ENCODE assay signal across 10 mouse cellular contexts in genomic region chr8:115402471-115403197, GRCm38 (mm10).
A peak's percentile ranks its signal among the peaks of the same experiment; 100 is the strongest.
DNase-seq lines count a peak whose midpoint lies in the region; ATAC-seq lines count a peak whose summit lies in the region.
"Had no signal": no experiment of that assay in that cellular context is flagged by ENCODE, and none has a peak within 500 bp of the region (broad histone marks: within the 10 kb centered on the region; RNA-seq: fewer than 3 reads in every experiment).

No protein-coding gene starts in this region.

- H3K4me1 ChIP-seq in heart, embryonic 12.5 days (replicated peaks): no peaks in the 10 kb centered on the region

- H3K4me2 ChIP-seq in heart, embryonic 12.5 days: no peak overlapping the region
- H3K4me2 ChIP-seq: limb, embryonic 13.5 days had no signal

- H3K27me3 ChIP-seq in heart, embryonic 12.5 days (replicated peaks): peaks cover 5% of the 10 kb centered on the region; the same call in 1 of the 2 replicates

- ATAC-seq in heart, embryonic 12.5 days (ENCODE audit: insufficient number of reproducible peaks, low FRiP score): no peak
- ATAC-seq in CD4-positive, CD25-positive, alpha-beta regulatory T cell, adult 4 months: no peak

- peak; percentile 84 for DNase-seq in heart, adult 11 months
- peak; percentile 25 for DNase-seq in ovary, postnatal 14 days (ENCODE audit: low spot score)
- no peak for DNase-seq in ovary, postnatal 10 days (ENCODE audit: low spot score)
- DNase-seq in cerebellum, postnatal 10 days: peak; percentile 60 to 63
- DNase-seq in kidney, postnatal 25 days: peak; percentile 54 to 66
- no peak for DNase-seq in spleen, adult 12 weeks (ENCODE audit: low spot score)

- no peak overlapping the region for H3K27ac ChIP-seq in heart, embryonic 12.5 days (ENCODE audit: poor library complexity, severe bottlenecking)
- H3K27ac ChIP-seq: limb, embryonic 13.5 days had no signal

- WGBS in heart, embryonic 12.5 days: 60% methylated on average over 10 of the region's 10 CpGs

- H3K9me3 ChIP-seq in heart, embryonic 12.5 days (replicated peaks): no peaks in the 10 kb centered on the region; the same call in 1 of the 2 replicates

- no peaks in the 10 kb centered on the region for H3K36me3 ChIP-seq in heart, embryonic 12.5 days
- H3K36me3 ChIP-seq: G1E; limb, embryonic 13.5 days had no signal

- H3K4me3 ChIP-seq in heart, embryonic 12.5 days: no peak overlapping the region
- H3K4me3 ChIP-seq: limb, embryonic 13.5 days had no signal

- H3K9ac ChIP-seq in heart, embryonic 12.5 days: no peak overlapping the region
- H3K9ac ChIP-seq: limb, embryonic 13.5 days had no signal

Comparison
In these comparisons a context has a peak if more than half of its experiments do, and no peak if none do; other contexts are left out.
1. DNase-seq: peak in heart, adult 11 months (single experiment), ovary, postnatal 14 days (single experiment), cerebellum, postnatal 10 days (2 of 2) and kidney, postnatal 25 days (2 of 2); none in ovary, postnatal 10 days (single experiment) and spleen, adult 12 weeks (single experiment).